Mouse (Mus musculus): Measurements from ENCODE around the gene Unc5cl.

The Unc5cl gene

GRCm38 (mm10) chr17:48454688-48455087 is at the start of gene Unc5cl:
Unc5cl (plus strand) TSS chr17:48454901.
- DNase-seq (ENCODE audit: low spot score), result no peak

- DNase-seq (ENCODE audit: low spot score), result no peak
These were observed 47.5 kb upstream of the Unc5cl start for GRCm38 (mm10) chr17:48407154-48407553.

GRCm38 (mm10) chr17:48407910-48408525 is 46.7 kb upstream of the Unc5cl start:
- DNase-seq (ENCODE audit: low spot score), result no peak

GRCm38 (mm10) chr17:48408526-48409291 is 46.0 kb upstream of the Unc5cl start:
- DNase-seq (ENCODE audit: low spot score), result peak; percentile 76

- peak; percentile 100 for DNase-seq (ENCODE audit: low spot score)
These were observed 45.1 kb upstream of the Unc5cl start, which contains the start of the genes Nfya and Oard1 for GRCm38 (mm10) chr17:48409380-48410298. Nfya (minus strand) TSS chr17:48409906. Oard1 (plus strand) TSS chr17:48410014.

DNA sequence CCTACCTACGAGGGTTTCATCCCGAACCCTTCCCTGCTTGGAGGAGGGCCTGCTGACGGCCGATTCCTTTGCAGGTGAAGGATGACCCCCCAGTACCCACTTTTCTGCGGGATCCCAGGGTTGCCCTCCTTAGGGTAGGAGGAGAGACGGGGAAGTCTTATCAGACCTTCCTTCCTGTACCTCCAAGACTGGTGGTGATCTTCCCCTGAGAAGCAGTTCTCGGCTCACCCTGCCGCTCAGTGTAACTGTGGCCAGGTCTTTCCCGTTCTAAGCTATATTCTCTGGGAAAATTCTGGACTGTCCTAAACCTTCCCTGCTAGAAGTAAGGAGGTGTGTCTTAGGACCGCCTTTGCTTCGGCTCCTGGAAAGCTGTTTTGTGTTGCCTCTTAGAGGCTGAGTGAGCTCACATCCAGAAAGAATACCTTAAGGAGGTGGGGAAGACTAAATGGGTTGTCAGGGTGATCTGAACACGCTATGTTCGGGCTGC is 44.4 kb upstream of the Unc5cl start:
- DNase-seq (ENCODE audit: low spot score), result peak; percentile 71

- DNase-seq (ENCODE audit: low spot score), result no peak
These were observed 43.5 kb upstream of the Unc5cl start for GRCm38 (mm10) chr17:48411241-48411640.

DNA sequence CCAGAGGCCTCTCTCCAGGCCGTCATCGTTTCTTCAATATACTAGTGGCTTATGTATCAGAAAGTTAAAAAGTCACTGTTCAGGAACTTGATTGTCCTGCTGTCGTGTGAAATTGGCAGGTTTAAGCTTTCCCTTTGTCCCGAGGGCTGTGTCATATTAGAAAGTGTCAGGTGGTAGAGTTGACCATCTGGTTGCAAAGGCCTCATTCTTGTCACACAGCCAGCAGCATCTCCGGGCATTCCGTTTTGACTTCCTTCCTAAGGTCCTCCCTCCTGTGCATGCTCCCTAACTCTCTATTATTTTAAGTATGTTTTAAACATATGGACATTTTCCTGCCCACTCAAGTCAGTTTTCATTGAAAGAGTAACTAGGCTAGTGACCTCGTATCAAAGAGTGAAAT is 38.7 kb upstream of the Unc5cl start:
- DNase-seq (ENCODE audit: low spot score), result no peak

- peak; percentile 73 for DNase-seq (ENCODE audit: low spot score)
These were observed 38.1 kb upstream of the Unc5cl start for GRCm38 (mm10) chr17:48416425-48417195.

DNA sequence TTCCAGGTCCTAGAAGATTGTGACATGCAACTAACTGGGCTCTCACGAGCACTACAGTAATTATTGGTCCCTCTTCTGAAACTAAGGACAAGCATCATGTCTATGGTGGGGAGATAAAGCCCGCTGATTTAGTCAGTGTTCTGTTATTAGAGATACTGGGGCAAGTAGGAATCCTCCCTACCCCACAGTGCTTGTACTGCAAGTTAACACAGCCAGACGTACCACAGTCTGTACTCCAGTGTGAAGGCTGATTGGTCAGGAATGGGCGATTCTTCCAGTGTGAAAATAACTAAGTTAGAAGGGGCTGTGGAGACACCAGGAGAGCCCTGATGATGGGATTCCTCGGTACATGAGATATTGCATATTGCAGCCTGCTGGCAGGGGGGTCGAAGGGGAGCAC is 37.2 kb upstream of the Unc5cl start:
- DNase-seq (ENCODE audit: low spot score), result no peak

GRCm38 (mm10) chr17:48418174-48418573 is 36.5 kb upstream of the Unc5cl start:
- no peak for DNase-seq (ENCODE audit: low spot score)

- DNase-seq (ENCODE audit: low spot score), result no peak
These were observed 35.9 kb upstream of the Unc5cl start for GRCm38 (mm10) chr17:48418781-48419180.

GRCm38 (mm10) chr17:48419571-48419970 is 35.1 kb upstream of the Unc5cl start:
- no peak for DNase-seq (ENCODE audit: low spot score)

DNA sequence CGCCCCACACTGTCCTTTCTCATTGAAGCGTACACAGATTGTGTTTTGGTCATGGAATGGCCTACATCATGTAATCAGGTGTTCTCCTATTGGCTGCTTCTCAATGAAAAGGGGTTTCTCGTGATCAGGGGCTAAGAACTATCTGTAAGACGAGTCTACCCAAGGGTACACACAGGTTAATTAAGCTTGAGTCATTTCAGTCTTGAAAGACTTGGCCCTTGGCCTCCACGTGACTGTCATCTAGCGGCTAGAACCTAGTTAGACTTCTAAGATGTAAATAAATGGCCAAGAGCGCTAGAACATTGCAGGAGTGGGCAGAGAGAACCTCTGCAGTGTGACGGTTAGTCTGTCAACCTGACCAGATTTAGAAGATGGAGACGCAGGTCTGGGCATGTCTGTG is 30.5 kb upstream of the Unc5cl start:
- no peak for DNase-seq (ENCODE audit: low spot score)

- DNase-seq (ENCODE audit: low spot score), result no peak
These were observed 28.7 kb upstream of the Unc5cl start for GRCm38 (mm10) chr17:48425823-48426612.

DNA sequence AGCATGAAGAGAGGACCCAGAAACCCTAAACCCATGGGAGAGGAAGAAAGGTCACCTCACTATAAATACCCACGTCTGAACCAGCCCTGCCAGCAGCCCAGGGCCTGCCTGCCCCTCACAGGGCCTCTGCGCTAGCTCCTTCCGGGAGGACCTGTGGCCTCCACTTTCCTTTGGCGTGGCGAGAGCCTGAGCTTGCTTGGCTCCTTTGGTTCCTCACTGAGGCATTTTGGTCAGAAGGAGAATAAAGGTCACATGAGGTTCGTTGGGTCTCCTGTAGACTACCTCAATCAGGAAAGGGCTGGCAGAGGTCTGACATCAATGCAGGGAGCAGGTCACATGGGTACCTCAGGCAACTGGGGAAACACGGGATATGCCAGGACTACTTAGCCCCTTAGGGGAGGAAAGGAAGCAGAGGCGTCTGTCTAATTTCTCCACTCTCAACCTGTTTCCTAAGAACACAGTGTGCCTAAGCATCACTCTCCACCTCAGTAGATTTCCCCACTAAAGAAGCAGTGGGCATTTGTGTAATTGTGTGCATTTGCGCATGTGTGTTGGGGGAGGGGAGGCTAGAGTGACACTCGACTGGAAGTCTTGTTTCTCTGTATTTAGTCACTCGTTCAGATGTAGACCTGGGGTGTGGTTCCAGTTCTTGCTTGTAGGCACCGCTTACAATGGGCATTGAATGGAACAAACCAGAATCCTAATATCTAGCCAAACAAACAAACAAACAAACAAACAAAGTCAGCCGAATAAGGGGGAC is 27.5 kb upstream of the Unc5cl start:
- DNase-seq (ENCODE audit: low spot score), result no peak

- DNase-seq (ENCODE audit: low spot score), result no peak
These were observed 26.7 kb upstream of the Unc5cl start for GRCm38 (mm10) chr17:48427852-48428530.

DNA sequence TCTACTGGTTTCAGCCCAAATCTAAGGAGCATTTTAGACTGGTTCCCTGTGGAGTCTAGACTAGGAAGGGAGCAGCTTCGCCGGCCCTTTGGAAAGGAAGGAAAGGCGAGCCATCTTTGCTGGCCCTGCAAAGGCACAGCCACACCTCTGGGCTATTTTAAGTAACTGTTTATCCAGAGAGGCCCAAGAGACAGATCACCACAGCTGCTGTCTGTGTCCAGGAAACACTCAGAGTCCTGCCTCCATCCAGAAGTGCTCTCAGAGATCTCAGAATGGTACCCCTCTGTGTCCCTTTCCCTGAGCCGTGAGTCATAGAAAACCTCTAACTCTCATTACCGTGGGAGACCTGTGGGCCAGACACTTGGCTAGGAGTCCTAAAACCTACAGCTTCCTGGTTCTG is 24.3 kb upstream of the Unc5cl start:
- DNase-seq (ENCODE audit: low spot score), result no peak

- no peak for DNase-seq (ENCODE audit: low spot score)
These were observed 23.6 kb upstream of the Unc5cl start for GRCm38 (mm10) chr17:48431054-48431453.

Measured in MN1 (cell line).